Mouse (Mus musculus): ENCODE measurements around the gene Vmp1. TPM values are rescaled to one million over a fixed set of nuclear protein-coding genes. Genes with fewer than 3 reads are reported as not detected.

Gene Vmp1
- polyA plus RNA-seq, 1 experiment from 2014 or later = 141 TPM

DNA sequence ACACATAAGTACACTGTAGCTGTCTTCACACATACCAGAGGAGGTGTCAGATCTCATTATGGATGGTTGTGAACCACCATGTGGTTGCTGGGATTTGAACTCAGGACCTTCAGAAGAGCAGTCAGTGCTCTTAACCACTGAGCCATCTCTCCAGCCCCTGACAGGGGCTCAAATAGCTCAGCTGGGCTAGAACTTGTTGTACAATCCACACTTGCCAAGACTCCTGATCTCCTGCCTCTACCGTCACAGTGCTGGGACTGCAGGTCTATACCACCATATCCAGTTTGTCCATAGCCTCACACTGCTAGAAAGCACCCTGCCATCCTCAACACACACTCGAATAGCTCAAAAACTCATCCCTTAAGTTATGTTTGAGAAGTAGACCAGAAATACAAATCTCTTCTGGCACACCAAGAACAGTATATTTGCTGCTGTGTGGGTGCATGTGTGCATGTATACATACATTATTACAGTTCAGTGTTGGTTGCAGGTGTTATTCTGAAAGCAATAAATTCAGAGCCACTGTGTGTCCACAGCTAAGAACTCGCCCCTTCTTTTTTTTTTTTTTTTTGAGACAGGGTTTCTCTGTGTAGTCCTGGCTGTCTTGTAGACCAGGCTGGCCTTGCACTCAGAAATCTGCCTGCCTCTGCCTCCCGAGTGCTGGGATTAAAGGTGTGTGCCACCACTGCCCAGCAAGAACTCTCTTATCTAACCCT lies 94.9 kb downstream of the Vmp1 start:
- 89% methylated on average over 4 of the region's 4 CpGs for WGBS
- Histone ChIP-seq H3K4me2 (replicated peaks; ENCODE audit: low read depth, low read length) (no peak overlapping the region), H3K9me3 (ENCODE audit: control insufficient read depth, low read length) (no peaks in the 10 kb centered on the region), H3K9ac (ENCODE audit: low read depth, low read length) (no peak overlapping the region), H3K4me1 (ENCODE audit: control insufficient read depth, insufficient read depth, low read length) (peaks cover 11% of the 10 kb centered on the region), H3K4me3 (ENCODE audit: low read length) (no peak overlapping the region), H3K27ac (ENCODE audit: low read depth, low read length) (no peak overlapping the region), H3K36me3 (ENCODE audit: control insufficient read depth, insufficient read depth, low read length) (no peaks in the 10 kb centered on the region), H3K27me3 (ENCODE audit: control insufficient read depth, insufficient read depth, low read length) (no peaks in the 10 kb centered on the region)
- ATAC-seq (ENCODE audit: low FRiP score, low TSS enrichment) = no peak

- Histone ChIP-seq H3K4me3 (ENCODE audit: low read length) (no peak overlapping the region; the same call in 1 of the 2 replicates), H3K9ac (ENCODE audit: low read depth, low read length) (peak overlapping the region; percentile 23; the same call in 1 of the 2 replicates), H3K9me3 (ENCODE audit: control insufficient read depth, low read length) (no peaks in the 10 kb centered on the region), H3K4me2 (replicated peaks; ENCODE audit: low read depth, low read length) (peak overlapping the region; percentile 54), H3K36me3 (ENCODE audit: control insufficient read depth, insufficient read depth, low read length) (no peaks in the 10 kb centered on the region), H3K4me1 (ENCODE audit: control insufficient read depth, insufficient read depth, low read length) (peaks cover 7% of the 10 kb centered on the region; the same call in 1 of the 2 replicates), H3K27ac (ENCODE audit: low read depth, low read length) (peak overlapping the region; percentile 84; the same call in 1 of the 2 replicates), H3K27me3 (ENCODE audit: control insufficient read depth, insufficient read depth, low read length) (no peaks in the 10 kb centered on the region)
- no peak for ATAC-seq (ENCODE audit: low FRiP score, low TSS enrichment)
- WGBS = 35% methylated on average over 7 of the region's 7 CpGs
These were observed 95.8 kb downstream of the Vmp1 start for GRCm38 (mm10) chr11:86587830-86588229.

DNA sequence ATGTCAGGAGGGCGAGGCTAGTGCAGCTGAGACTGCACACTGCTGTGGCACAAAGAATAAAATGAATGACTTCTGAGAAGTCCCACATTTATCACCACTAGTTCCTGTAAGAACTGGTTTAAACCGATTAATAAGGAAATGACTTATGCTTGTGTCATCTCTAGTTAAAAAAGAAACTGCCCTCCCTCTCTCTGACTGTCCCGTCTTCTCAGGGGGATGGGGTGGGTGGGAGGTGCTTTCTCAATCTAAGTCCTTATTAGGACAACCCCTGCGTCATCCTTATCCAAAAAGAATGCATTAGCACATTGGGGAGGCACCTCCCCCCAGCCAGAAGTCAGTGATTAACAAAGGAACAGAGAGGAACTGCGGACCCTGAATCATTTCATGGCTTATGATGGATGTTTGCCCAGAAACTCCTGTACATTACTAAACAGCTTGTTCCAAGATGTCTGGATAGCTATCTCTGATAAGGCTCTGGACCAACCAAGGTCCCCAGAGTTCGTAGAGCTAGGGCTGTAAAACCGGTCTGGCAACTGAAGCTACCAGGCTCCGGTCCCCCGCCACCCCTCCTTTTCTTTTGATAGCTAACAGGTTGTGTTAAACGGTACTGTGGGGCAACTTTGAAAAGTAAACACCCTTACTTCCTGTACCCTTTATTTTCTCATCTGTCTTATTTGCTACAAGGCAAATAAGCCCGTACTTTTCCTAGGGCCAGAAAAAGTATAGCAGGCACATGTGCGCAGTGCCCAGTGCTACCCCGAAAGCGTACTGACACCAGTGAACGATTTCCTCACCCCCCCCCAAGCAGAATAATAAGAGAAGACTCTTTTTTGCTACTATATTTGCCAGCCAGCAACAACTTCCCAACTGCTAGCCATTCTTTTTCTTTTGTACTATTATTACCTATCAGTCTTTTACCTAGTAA lies 96.5 kb downstream of the Vmp1 start:
- ATAC-seq (ENCODE audit: low FRiP score, low TSS enrichment) = peak; percentile 92
- Histone ChIP-seq H3K9ac (ENCODE audit: low read depth, low read length) (peak overlapping the region; percentile 64), H3K36me3 (ENCODE audit: control insufficient read depth, insufficient read depth, low read length) (no peaks in the 10 kb centered on the region), H3K27me3 (ENCODE audit: control insufficient read depth, insufficient read depth, low read length) (no peaks in the 10 kb centered on the region), H3K9me3 (ENCODE audit: control insufficient read depth, low read length) (no peaks in the 10 kb centered on the region), H3K4me1 (ENCODE audit: control insufficient read depth, insufficient read depth, low read length) (peaks cover 7% of the 10 kb centered on the region; the same call in 1 of the 2 replicates), H3K27ac (ENCODE audit: low read depth, low read length) (peak overlapping the region; percentile 84), H3K4me2 (replicated peaks; ENCODE audit: low read depth, low read length) (peak overlapping the region; percentile 54), H3K4me3 (ENCODE audit: low read length) (peak overlapping the region; percentile 44)
- WGBS = 5% methylated on average over 15 of the region's 15 CpGs

GRCm38 (mm10) chr11:86586177-86586867 lies 97.3 kb downstream of the Vmp1 start:
- WGBS = 18% methylated on average over 12 of the region's 12 CpGs
- peak overlapping the region; percentile 84 for H3K27ac ChIP-seq (ENCODE audit: low read depth, low read length)
- ATAC-seq (ENCODE audit: low FRiP score, low TSS enrichment) = no peak
- peak overlapping the region; percentile 64 for H3K9ac ChIP-seq (ENCODE audit: low read depth, low read length)
- H3K36me3 ChIP-seq (ENCODE audit: control insufficient read depth, insufficient read depth, low read length) = no peaks in the 10 kb centered on the region
- H3K4me2 ChIP-seq (replicated peaks; ENCODE audit: low read depth, low read length) = peak overlapping the region; percentile 54
- H3K9me3 ChIP-seq (ENCODE audit: control insufficient read depth, low read length) = no peaks in the 10 kb centered on the region
- H3K4me1 ChIP-seq (ENCODE audit: control insufficient read depth, insufficient read depth, low read length) = peaks cover 7% of the 10 kb centered on the region; the same call in 1 of the 2 replicates
- H3K27me3 ChIP-seq (ENCODE audit: control insufficient read depth, insufficient read depth, low read length) = no peaks in the 10 kb centered on the region
- H3K4me3 ChIP-seq (ENCODE audit: low read length) = peak overlapping the region; percentile 44

- H3K27me3 ChIP-seq (ENCODE audit: control insufficient read depth, insufficient read depth, low read length) = no peaks in the 10 kb centered on the region
- peak overlapping the region; percentile 63 for H3K9ac ChIP-seq (ENCODE audit: low read depth, low read length)
- H3K27ac ChIP-seq (ENCODE audit: low read depth, low read length) = peak overlapping the region; percentile 80; the same call in 1 of the 2 replicates
- H3K4me2 ChIP-seq (replicated peaks; ENCODE audit: low read depth, low read length) = peak overlapping the region; percentile 54
- ATAC-seq (ENCODE audit: low FRiP score, low TSS enrichment) = no peak
- peaks cover 10% of the 10 kb centered on the region; the same call in 1 of the 2 replicates for H3K4me1 ChIP-seq (ENCODE audit: control insufficient read depth, insufficient read depth, low read length)
- WGBS = 36% methylated on average over 3 of the region's 3 CpGs
- no peaks in the 10 kb centered on the region for H3K36me3 ChIP-seq (ENCODE audit: control insufficient read depth, insufficient read depth, low read length)
- peak overlapping the region; percentile 44 for H3K4me3 ChIP-seq (ENCODE audit: low read length)
- H3K9me3 ChIP-seq (ENCODE audit: control insufficient read depth, low read length) = no peaks in the 10 kb centered on the region
These were observed 98.0 kb downstream of the Vmp1 start for GRCm38 (mm10) chr11:86585598-86585984.

DNA sequence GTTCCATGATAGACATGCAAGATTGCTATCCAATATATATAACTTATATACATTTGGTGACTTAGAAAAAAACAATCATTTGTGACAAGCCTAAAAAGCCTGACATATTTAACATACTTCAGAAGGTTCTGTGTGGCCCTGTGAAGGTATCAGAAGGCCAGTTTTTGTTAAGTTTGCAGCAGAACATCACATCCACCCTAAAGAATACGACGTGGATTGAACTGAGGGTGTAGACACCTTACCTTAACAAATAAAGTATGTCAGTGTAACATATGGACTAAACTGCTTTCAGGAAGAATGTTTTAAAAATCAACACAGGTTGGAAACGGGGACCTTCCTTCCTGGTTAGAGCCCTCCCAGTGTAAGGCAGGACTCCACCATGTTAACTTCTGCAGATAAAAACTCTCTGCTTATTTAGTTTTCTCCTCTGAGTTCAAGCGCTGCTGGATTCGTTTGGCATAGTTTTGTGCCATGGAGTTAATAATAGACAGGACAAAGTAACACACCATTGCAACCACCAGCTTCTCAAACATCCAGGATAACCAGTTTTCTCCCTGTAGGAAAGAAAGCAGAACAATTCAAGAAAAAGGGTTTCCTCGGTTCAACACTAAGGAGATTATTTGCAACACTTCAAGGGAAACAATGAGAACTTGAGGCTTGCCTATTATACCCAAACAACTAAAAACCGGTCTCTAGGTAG lies 98.6 kb downstream of the Vmp1 start:
- ATAC-seq (ENCODE audit: low FRiP score, low TSS enrichment) = no peak
- H3K9me3 ChIP-seq (ENCODE audit: control insufficient read depth, low read length) = no peaks in the 10 kb centered on the region
- peak overlapping the region; percentile 63; the same call in 1 of the 2 replicates for H3K9ac ChIP-seq (ENCODE audit: low read depth, low read length)
- H3K4me2 ChIP-seq (replicated peaks; ENCODE audit: low read depth, low read length) = peak overlapping the region; percentile 54
- H3K27ac ChIP-seq (ENCODE audit: low read depth, low read length) = peak overlapping the region; percentile 80; the same call in 1 of the 2 replicates
- 78% methylated on average over 7 of the region's 7 CpGs for WGBS
- H3K4me1 ChIP-seq (ENCODE audit: control insufficient read depth, insufficient read depth, low read length) = peaks cover 14% of the 10 kb centered on the region; the same call in 1 of the 2 replicates
- no peaks in the 10 kb centered on the region for H3K36me3 ChIP-seq (ENCODE audit: control insufficient read depth, insufficient read depth, low read length)
- peak overlapping the region; percentile 44 for H3K4me3 ChIP-seq (ENCODE audit: low read length)
- no peaks in the 10 kb centered on the region for H3K27me3 ChIP-seq (ENCODE audit: control insufficient read depth, insufficient read depth, low read length)

DNA sequence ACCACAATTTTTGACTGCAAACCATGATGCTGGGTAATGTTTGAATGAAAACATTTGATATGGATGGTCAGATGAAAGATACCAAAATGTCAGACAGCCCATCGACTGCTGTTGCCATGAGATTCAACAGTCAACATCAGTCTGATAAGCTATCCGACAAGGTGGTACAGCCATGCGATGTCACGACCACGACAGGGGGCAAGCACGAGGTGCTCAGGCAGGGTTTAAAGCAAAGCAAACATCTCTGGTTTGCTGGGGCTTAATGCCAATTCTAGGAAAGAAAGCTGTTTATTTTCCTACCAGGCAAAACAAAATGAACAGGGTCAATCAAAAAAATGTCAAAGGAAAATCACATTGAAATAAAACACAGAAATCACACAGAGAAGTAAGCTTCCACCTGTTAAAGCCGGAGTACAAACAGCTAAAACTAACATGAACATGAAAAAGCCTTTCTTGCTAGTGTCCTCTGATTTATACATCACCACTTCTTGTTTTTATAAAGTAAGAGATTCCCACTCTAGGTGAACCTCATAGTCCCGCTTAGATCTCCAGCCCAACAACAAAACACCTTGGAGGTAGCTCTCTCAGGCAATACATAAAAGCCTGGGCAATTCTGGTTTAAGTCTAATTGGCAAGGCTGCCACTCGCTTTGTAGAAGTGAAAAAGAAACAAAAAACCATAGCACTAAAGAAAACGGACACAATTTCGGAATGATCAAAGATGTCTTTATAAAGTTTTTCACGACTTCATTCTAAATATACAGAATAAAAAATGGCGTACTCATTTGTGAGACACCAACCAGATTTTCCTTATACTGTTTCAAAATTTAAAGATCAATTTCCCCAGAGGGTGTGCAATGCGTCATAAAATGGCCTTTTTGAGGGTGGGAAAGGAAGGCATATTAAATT lies 99.4 kb downstream of the Vmp1 start:
- ATAC-seq (ENCODE audit: low FRiP score, low TSS enrichment) = no peak
- H3K4me1 ChIP-seq (ENCODE audit: control insufficient read depth, insufficient read depth, low read length) = peaks cover 16% of the 10 kb centered on the region; the same call in 1 of the 2 replicates
- H3K9ac ChIP-seq (ENCODE audit: low read depth, low read length) = no peak overlapping the region
- WGBS = 88% methylated on average over 14 of the region's 14 CpGs
- H3K36me3 ChIP-seq (ENCODE audit: control insufficient read depth, insufficient read depth, low read length) = no peaks in the 10 kb centered on the region
- no peaks in the 10 kb centered on the region for H3K9me3 ChIP-seq (ENCODE audit: control insufficient read depth, low read length)
- H3K27me3 ChIP-seq (ENCODE audit: control insufficient read depth, insufficient read depth, low read length) = no peaks in the 10 kb centered on the region
- H3K27ac ChIP-seq (ENCODE audit: low read depth, low read length) = no peak overlapping the region
- no peak overlapping the region for H3K4me2 ChIP-seq (replicated peaks; ENCODE audit: low read depth, low read length)
- H3K4me3 ChIP-seq (ENCODE audit: low read length) = no peak overlapping the region; the same call in 1 of the 2 replicates

Data from kidney, embryonic 14.5 days (tissue).